Mouse (Mus musculus) ES-E14 (cell line): ENCODE measurements at regions not wholly inside any gene's neighbourhood (a gene's known extent, or its start where the extent isn't known, plus 50 kb on each side); places are given as distances from the start of the nearest gene placed in this dataset.

Source experiments
- DNase-seq: peaks from one replicate; pipeline ENCODE4 v3.0.0-alpha.2; 2013; ENCODE audit warnings: low read depth, low spot score
- H3K27ac ChIP-seq: 2 replicates; pipeline ENCODE4 v1.5.1; 2012; ENCODE audit warnings: low read depth, mild to moderate bottlenecking, low read length, moderate library complexity, mixed read lengths; ENCODE audit not compliant: poor library complexity, insufficient read depth, severe bottlenecking
- H3K36me3 ChIP-seq: 2 replicates; pipeline ENCODE4 v1.6.1; 2012; ENCODE audit warnings: mild to moderate bottlenecking, low read length, moderate library complexity, mixed read lengths; ENCODE audit not compliant: control insufficient read depth, poor library complexity, insufficient read depth, severe bottlenecking
- H3K4me1 ChIP-seq, 2 experiments: fragments of 150-350 bp in 1 of 2; sonication (generic) in 1 of 2; 2 replicates each; pipeline ENCODE4 v1.6.1; 2012; ENCODE audit warnings: low read length in 2 of 2, mild to moderate bottlenecking in 1 of 2, mixed read lengths in 1 of 2; ENCODE audit not compliant: control insufficient read depth in 2 of 2, insufficient read depth in 2 of 2, poor library complexity in 1 of 2
- H3K4me3 ChIP-seq, 2 experiments: fragments of 150-350 bp in 1 of 2; sonication (generic) in 1 of 2; 2 replicates each; pipeline ENCODE4 v1.5.1; 2012; ENCODE audit warnings: low read length in 2 of 2, low read depth in 1 of 2, mild to moderate bottlenecking in 1 of 2, mixed read lengths in 1 of 2; ENCODE audit not compliant: insufficient read depth in 1 of 2, poor library complexity in 1 of 2, severe bottlenecking in 1 of 2
- H3K9ac ChIP-seq: 2 replicates; pipeline ENCODE4 v1.6.1; 2012; ENCODE audit warnings: low read depth, mild to moderate bottlenecking, low read length, mixed read lengths; ENCODE audit not compliant: poor library complexity, insufficient read depth, severe bottlenecking
- H3K9me3 ChIP-seq: fragments of 150-350 bp; sonication (generic); 2 replicates; pipeline ENCODE4 v1.6.1; 2012; ENCODE audit warnings: low read depth, mild to moderate bottlenecking, low read length; ENCODE audit not compliant: control insufficient read depth, insufficient read depth
- CHD2 ChIP-seq: IDR thresholded peaks from 2 replicates; pipeline ENCODE4 v1.6.1; 2014; ENCODE audit warnings: mild to moderate bottlenecking, low read depth, low read length, inconsistent platforms
- HCFC1 ChIP-seq: IDR thresholded peaks from 2 replicates; pipeline ENCODE4 v1.6.1; 2012; ENCODE audit warnings: low read length, inconsistent platforms, borderline replicate concordance; ENCODE audit not compliant: insufficient read depth
- MAFK ChIP-seq: IDR thresholded peaks from 2 replicates; pipeline ENCODE4 v1.6.1; 2014; ENCODE audit warnings: mild to moderate bottlenecking, low read depth, low read length, inconsistent platforms; ENCODE audit not compliant: insufficient read depth
- ZC3H11A ChIP-seq: IDR thresholded peaks from 2 replicates; pipeline ENCODE4 v1.6.1; 2012; ENCODE audit warnings: low read depth, mild to moderate bottlenecking, inconsistent platforms, low read length, borderline replicate concordance
- ZNF384 ChIP-seq: IDR thresholded peaks from 2 replicates; pipeline ENCODE4 v1.6.1; 2012; ENCODE audit warnings: low read depth, low read length, inconsistent platforms
- in situ Hi-C, 2 experiments: fragments of 600-800 bp; cut with MboI; formaldehyde crosslinking; loops; one replicate each; pipeline ENCODE4 v1.15.1; 2025; ENCODE audit warnings: low sequenced_read_pairs in 2 of 2, inconsistent platforms in 1 of 2; ENCODE audit not compliant: unreplicated experiment in 2 of 2

- TF ChIP-seq HCFC1: no peak
- no peak for TF ChIP-seq ZNF384
- no peak for TF ChIP-seq CHD2
- Histone ChIP-seq H3K9me3 (no peaks in the 10 kb centered on the region), H3K4me3 (no peak overlapping the region), H3K9ac (no peak overlapping the region), H3K4me1 (no peaks in the 10 kb centered on the region), H3K27ac (no peak overlapping the region), H3K36me3 (no peaks in the 10 kb centered on the region)
- DNase-seq: no peak
- in situ Hi-C loops: no loop called here
Measured at GRCm38 (mm10) chr19:56068165-56068564, 218.8 kb upstream of the Habp2 start.

GRCm38 (mm10) chr19:56068854-56069253 lies 218.1 kb upstream of the Habp2 start:
- Histone ChIP-seq H3K4me1 (no peaks in the 10 kb centered on the region), H3K36me3 (no peaks in the 10 kb centered on the region), H3K27ac (no peak overlapping the region), H3K9me3 (no peaks in the 10 kb centered on the region), H3K4me3 (no peak overlapping the region), H3K9ac (no peak overlapping the region)
- no peak for DNase-seq
- TF ChIP-seq MAFK (no peak), ZC3H11A (no peak), HCFC1 (no peak), ZNF384 (no peak), CHD2 (no peak)
- in situ Hi-C loops: no loop called here

- H3K9ac ChIP-seq: no peak overlapping the region
- no peak overlapping the region for H3K4me3 ChIP-seq
- TF ChIP-seq ZNF384: no peak
- no peak overlapping the region for H3K27ac ChIP-seq
- in situ Hi-C loops: no loop called here
- no peaks in the 10 kb centered on the region for H3K36me3 ChIP-seq
- no peaks in the 10 kb centered on the region for H3K9me3 ChIP-seq
- no peaks in the 10 kb centered on the region for H3K4me1 ChIP-seq
- DNase-seq: no peak
Measured at GRCm38 (mm10) chr19:56069266-56069665, 217.7 kb upstream of the Habp2 start.

- Histone ChIP-seq H3K9ac (no peak overlapping the region), H3K4me3 (no peak overlapping the region), H3K9me3 (no peaks in the 10 kb centered on the region), H3K4me1 (no peaks in the 10 kb centered on the region), H3K27ac (no peak overlapping the region), H3K36me3 (no peaks in the 10 kb centered on the region)
- in situ Hi-C loops: no loop called here
- no peak for TF ChIP-seq ZNF384
- no peak for TF ChIP-seq MAFK
- no peak for TF ChIP-seq ZC3H11A
- TF ChIP-seq HCFC1: no peak
- no peak for TF ChIP-seq CHD2
- DNase-seq: no peak
Measured at GRCm38 (mm10) chr19:56071340-56071739, 215.6 kb upstream of the Habp2 start.

- Histone ChIP-seq H3K27ac (no peak overlapping the region), H3K4me1 (no peaks in the 10 kb centered on the region), H3K9me3 (no peaks in the 10 kb centered on the region), H3K4me3 (no peak overlapping the region), H3K36me3 (no peaks in the 10 kb centered on the region), H3K9ac (no peak overlapping the region)
- DNase-seq: no peak
- TF ChIP-seq MAFK (peak; percentile 68), ZNF384 (no peak), HCFC1 (no peak), ZC3H11A (no peak), CHD2 (no peak)
- in situ Hi-C loops: no loop called here
Measured at GRCm38 (mm10) chr19:56076128-56076527, 210.8 kb upstream of the Habp2 start.
